Mouse (Mus musculus) Patski (cell line): ENCODE results near the gene Dytn. TPM values are rescaled to one million over a fixed set of nuclear protein-coding genes. Genes with fewer than 3 reads are reported as not detected.

Source experiments
- ATAC-seq: fragments of 100-300 bp; one replicate; pipeline ENCODE4 v1.8.0; 2021
- CTCF ChIA-PET: fragments of 350-600 bp; sonication (Branson Sonifier 250); formaldehyde crosslinking; loops from one replicate; lab custom pipeline; 2022; ENCODE audit warnings: inconsistent platforms; lab: Charles Lee
- POLR2A ChIA-PET: fragments of 350-600 bp; sonication (Branson Sonifier 250); formaldehyde crosslinking; loops from one replicate; lab custom pipeline; 2022; ENCODE audit warnings: antibody characterized with exemption, inconsistent platforms; lab: Charles Lee
- DNase-seq: peaks from one replicate; pipeline ENCODE4 v3.0.0-alpha.2; 2011; ENCODE audit warnings: low read depth, low spot score
- H3K27me3 ChIP-seq: fragments of 371-371 bp; one replicate; pipeline ENCODE4 v1.5.1; 2021
- CTCF ChIP-seq: fragments of 100-300 bp; IDR thresholded peaks from one replicate; pipeline ENCODE4 v1.5.1; 2021
- in situ Hi-C: fragments of 300-500 bp; cut with MboI; formaldehyde crosslinking; loops from 3 replicates; pipeline ENCODE4 v1.11.1; 2018; ENCODE audit warnings: low pct_unique_long_range_greater_than_20kb, mixed read lengths
- polyA plus RNA-seq: library from polyadenylated mRNA; unstranded; gene quantifications from one replicate; pipeline ENCODE4 v1.2.3, GENCODE M21; 2021

Gene Dytn
- polyA plus RNA-seq, 1 experiment from 2014 or later = not detected

- peaks cover 3% of the 10 kb centered on the region for H3K27me3 ChIP-seq
- ATAC-seq (no peak), DNase-seq (no peak)
- CTCF ChIA-PET = interaction anchor here (1.1 kb wide), 1 partner anchor 34 kb away, joined by 3 read pairs; no protein-coding TSS in a partner anchor
- POLR2A ChIA-PET = no interaction called here
- no peak for TF ChIP-seq CTCF
- in situ Hi-C loops = no loop called here
Measured at GRCm38 (mm10) chr1:63586869-63587268, 99.9 kb downstream of the Dytn start.

GRCm38 (mm10) chr1:63579153-63579552 lies 107.6 kb downstream of the Dytn start:
- CTCF ChIA-PET = no interaction called here
- no peak for DNase-seq
- no peak for ATAC-seq
- peaks cover 14% of the 10 kb centered on the region for H3K27me3 ChIP-seq
- POLR2A ChIA-PET = no interaction called here
- in situ Hi-C loops = no loop called here
- TF ChIP-seq CTCF = no peak

DNA sequence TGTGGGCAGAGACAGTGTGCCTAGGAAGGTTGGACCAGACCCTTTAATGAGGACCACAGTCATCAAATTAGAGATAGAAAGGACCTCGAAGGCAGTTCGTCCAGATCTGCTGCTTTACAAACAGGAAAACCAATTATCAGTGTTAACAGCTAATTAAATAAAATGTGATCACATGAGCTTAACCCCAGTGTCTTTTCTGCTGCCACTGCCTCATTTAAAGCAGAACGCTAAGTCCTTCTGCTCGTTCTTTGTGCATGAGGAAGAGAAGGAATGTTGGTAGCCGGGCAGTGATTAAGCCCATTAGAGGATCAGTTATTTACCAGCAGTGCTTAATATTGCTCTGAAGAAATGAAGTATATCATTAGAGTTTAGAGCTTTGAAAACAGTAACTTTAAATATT lies 109.9 kb downstream of the Dytn start:
- peaks cover 29% of the 10 kb centered on the region for H3K27me3 ChIP-seq
- TF ChIP-seq CTCF = no peak
- in situ Hi-C loops = no loop called here
- DNase-seq (no peak), ATAC-seq (no peak)
- ChIA-PET CTCF (interaction anchor here (1.1 kb wide), 1 partner anchor 15 kb away, joined by 3 read pairs; no protein-coding TSS in a partner anchor), POLR2A (no interaction called here)

- CTCF ChIA-PET = no interaction called here
- no peak for TF ChIP-seq CTCF
- in situ Hi-C loops = no loop called here
- no peak for ATAC-seq
- peaks cover 34% of the 10 kb centered on the region for H3K27me3 ChIP-seq
- POLR2A ChIA-PET = no interaction called here
- no peak for DNase-seq
Measured at GRCm38 (mm10) chr1:63573864-63574611, 112.7 kb downstream of the Dytn start.

- ATAC-seq (no peak), DNase-seq (no peak)
- POLR2A ChIA-PET = no interaction called here
- CTCF ChIA-PET = no interaction called here
- H3K27me3 ChIP-seq = peaks cover 34% of the 10 kb centered on the region
- in situ Hi-C loops = no loop called here
- no peak for TF ChIP-seq CTCF
Measured at GRCm38 (mm10) chr1:63573432-63573831, 113.3 kb downstream of the Dytn start.

Other genes with a start within 250 kb of the Dytn start
- gene Adam23, start 241.0 kb downstream of the Dytn start, polyA plus RNA-seq = not detected
- gene Gm39653, start 71.0 kb downstream of the Dytn start, polyA plus RNA-seq = not detected
- 0.15 TPM for gene Mdh1b, start 43.4 kb upstream of the Dytn start, polyA plus RNA-seq
- gene Fastkd2, start 43.7 kb upstream of the Dytn start, polyA plus RNA-seq = 28.5 TPM
- 0.35 TPM for gene 4933402D24Rik, start 82.3 kb upstream of the Dytn start, polyA plus RNA-seq